Mouse (Mus musculus) CD4-positive, CD25-positive, alpha-beta regulatory T cell, adult 2 months (primary cell): ENCODE data around the gene 4930544D05Rik.

Experiments
- DNase-seq: peaks from one replicate; pipeline ENCODE4 v3.0.0-alpha.2; 2012; ENCODE audit warnings: low read depth, low spot score

4930544D05Rik gene

GRCm38 (mm10) chr11:70598451-70598953 lies 17.1 kb upstream of the 4930544D05Rik start:
- no peak for DNase-seq

GRCm38 (mm10) chr11:70605024-70605566 lies 10.6 kb upstream of the 4930544D05Rik start:
- DNase-seq: peak; percentile 88

- DNase-seq: no peak
These were observed 8.9 kb upstream of the 4930544D05Rik start for GRCm38 (mm10) chr11:70606717-70607116.

GRCm38 (mm10) chr11:70607611-70608010 lies 8.0 kb upstream of the 4930544D05Rik start:
- DNase-seq: no peak

- peak; percentile 58 for DNase-seq
These were observed 7.1 kb upstream of the 4930544D05Rik start for GRCm38 (mm10) chr11:70608381-70609066.

- DNase-seq: no peak
These were observed 4.9 kb upstream of the 4930544D05Rik start for GRCm38 (mm10) chr11:70610752-70611151.

- DNase-seq: no peak
These were observed 3.1 kb upstream of the 4930544D05Rik start for GRCm38 (mm10) chr11:70612505-70612904.

GRCm38 (mm10) chr11:70615074-70615473 lies 574 bp upstream of the 4930544D05Rik start:
- DNase-seq: peak; percentile 90

GRCm38 (mm10) chr11:70619101-70619500 lies 3.5 kb downstream of the 4930544D05Rik start, which contains the start of gene Chrne:
TSS of gene Chrne (minus strand) at chr11:70619216.
- no peak for DNase-seq

GRCm38 (mm10) chr11:70621972-70622814 lies 6.5 kb downstream of the 4930544D05Rik start:
- peak; percentile 70 for DNase-seq

- DNase-seq: no peak
These were observed 7.5 kb downstream of the 4930544D05Rik start for GRCm38 (mm10) chr11:70623053-70623742.

- peak; percentile 81 for DNase-seq
These were observed 9.8 kb downstream of the 4930544D05Rik start for GRCm38 (mm10) chr11:70625473-70625872.

- no peak for DNase-seq
These were observed 11.2 kb downstream of the 4930544D05Rik start for GRCm38 (mm10) chr11:70626877-70627276.

GRCm38 (mm10) chr11:70628431-70628830 lies 12.8 kb downstream of the 4930544D05Rik start:
- no peak for DNase-seq

GRCm38 (mm10) chr11:70629557-70629956 lies 13.9 kb downstream of the 4930544D05Rik start:
- peak; percentile 83 for DNase-seq

GRCm38 (mm10) chr11:70630129-70630528 lies 14.5 kb downstream of the 4930544D05Rik start:
- no peak for DNase-seq

- DNase-seq: no peak
These were observed 20.0 kb downstream of the 4930544D05Rik start for GRCm38 (mm10) chr11:70635601-70636000.

GRCm38 (mm10) chr11:70637764-70638163 lies 22.1 kb downstream of the 4930544D05Rik start:
- no peak for DNase-seq

GRCm38 (mm10) chr11:70638293-70638692 lies 22.6 kb downstream of the 4930544D05Rik start:
- DNase-seq: no peak

- no peak for DNase-seq
These were observed 23.1 kb downstream of the 4930544D05Rik start, which contains the start of gene Gp1ba for GRCm38 (mm10) chr11:70638714-70639278. TSS of gene Gp1ba (plus strand) at chr11:70639122.

- DNase-seq: no peak
These were observed 24.3 kb downstream of the 4930544D05Rik start for GRCm38 (mm10) chr11:70639976-70640375.
